Mouse (Mus musculus) heart, adult 2 months (tissue): ENCODE data around the gene Eps8l3.

ENCODE experiments used
- CTCF ChIP-seq: fragments of 200-600 bp; IDR thresholded peaks from 2 replicates; pipeline ENCODE4 v1.8.1; 2022; ENCODE audit warnings: antibody characterized with exemption, mild to moderate bottlenecking, moderate library complexity
- POLR2A ChIP-seq: fragments of 200-500 bp; IDR thresholded peaks from 2 replicates; pipeline ENCODE4 v1.6.1; 2011; ENCODE audit warnings: mild to moderate bottlenecking, low read depth, low read length, control low read depth; ENCODE audit not compliant: insufficient read depth

DNA sequence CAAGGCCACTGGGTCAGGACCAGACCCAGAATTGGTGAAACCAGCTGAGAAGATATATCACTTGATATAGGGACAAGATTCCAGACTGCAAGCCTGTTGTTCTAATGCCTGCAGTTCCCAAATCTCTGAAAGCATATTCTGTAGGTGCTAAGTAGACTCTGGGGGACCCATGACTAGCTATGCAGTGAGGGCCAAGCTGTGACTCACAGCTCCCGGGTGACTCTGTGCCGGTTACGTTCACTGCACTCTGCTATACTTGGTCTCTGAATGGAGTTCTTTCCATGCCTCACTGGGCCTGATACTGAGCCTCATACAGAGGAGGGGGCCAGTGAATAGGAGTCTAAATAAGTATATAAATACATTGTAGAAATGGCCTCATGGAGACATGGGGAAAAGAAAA lies 50.8 kb downstream of the Eps8l3 start:
- TF ChIP-seq CTCF (no peak), POLR2A (no peak)
